Mouse (Mus musculus) heart, postnatal 0 days (tissue): ENCODE data around the gene Guk1. TPM values are rescaled to one million over a fixed set of nuclear protein-coding genes. Genes with fewer than 3 reads are reported as not detected.
A peak's percentile ranks its signal among the peaks of the same experiment; 100 is the strongest.

Experiments
- ATAC-seq: fragments of 200-750 bp; cut with Nextera tagmentation; 2 replicates; pipeline ENCODE4 v1.8.0; 2017; ENCODE audit warnings: low read depth, moderate number of reproducible peaks, moderate library complexity; ENCODE audit not compliant: insufficient read depth
- DNase-seq: peaks from one replicate; pipeline ENCODE4 v3.0.0-alpha.2; 2016; ENCODE audit warnings: low spot score
- H3K27ac ChIP-seq: fragments of 300-500 bp; sonication (generic); 2 replicates; pipeline ENCODE4 v1.5.1; 2014; ENCODE audit warnings: low read depth, mild to moderate bottlenecking
- H3K27me3 ChIP-seq: fragments of 300-500 bp; sonication (generic); 2 replicates; pipeline ENCODE4 v1.6.1; 2014; ENCODE audit warnings: low read length, mixed read lengths; ENCODE audit not compliant: control insufficient read depth, insufficient read depth
- H3K36me3 ChIP-seq: fragments of 300-500 bp; sonication (generic); replicated peaks from 2 replicates; pipeline ENCODE4 v1.6.1; 2014; ENCODE audit warnings: low read length, mixed read lengths; ENCODE audit not compliant: control insufficient read depth, insufficient read depth
- H3K4me1 ChIP-seq: fragments of 300-500 bp; sonication (generic); 2 replicates; pipeline ENCODE4 v1.6.1; 2014; ENCODE audit warnings: antibody characterized with exemption; ENCODE audit not compliant: control insufficient read depth, insufficient read depth
- H3K4me2 ChIP-seq: fragments of 300-500 bp; sonication (generic); 2 replicates; pipeline ENCODE4 v1.6.1; 2014; ENCODE audit warnings: low read depth, mild to moderate bottlenecking, low read length, moderate library complexity
- H3K4me3 ChIP-seq: fragments of 300-500 bp; sonication (generic); 2 replicates; pipeline ENCODE4 v1.5.1; 2014; ENCODE audit warnings: low read depth, low read length
- H3K9ac ChIP-seq: fragments of 300-500 bp; sonication (generic); replicated peaks from 2 replicates; pipeline ENCODE4 v1.6.1; 2014; ENCODE audit warnings: low read depth, low read length, mixed read lengths
- H3K9me3 ChIP-seq: fragments of 300-500 bp; sonication (generic); replicated peaks from 2 replicates; pipeline ENCODE4 v1.6.1; 2016; ENCODE audit warnings: low read length; ENCODE audit not compliant: control insufficient read depth
- CTCF ChIP-seq: IDR thresholded peaks from 2 replicates; pipeline ENCODE4 v1.5.1; 2016; ENCODE audit warnings: antibody characterized with exemption, control low read depth, low read depth
- EP300 ChIP-seq: IDR thresholded peaks from 2 replicates; pipeline ENCODE4 v1.6.1; 2016; ENCODE audit warnings: antibody characterized with exemption, low read depth
- WGBS: fragments of 180-500 bp; shearing (Covaris S2); extraction: QIAGEN DNeasy Blood & Tissue Kit; methylation state at CpG from one replicate; pipeline ENCODE4 v1.1.7; 2014; 5-methylcytosine and 5-hydroxymethylcytosine counted together
- polyA plus RNA-seq: library from polyadenylated mRNA; unstranded; fragments of >200 nt; fragmentation: Nextera tagmentation; extraction: Ambion mirVana; gene quantifications from 2 replicates; pipeline ENCODE4 v1.2.1, GENCODE M21; 2015
- total RNA-seq: library from RNA; depleted of rRNA; stranded (reverse); fragments of >200 nt; gene quantifications from 2 replicates; pipeline ENCODE4 v1.2.3, GENCODE M21; 2014; ENCODE audit warnings: low replicate concordance

The Guk1 gene
- total and polyA plus RNA-seq, 2 experiments from 2014 or later: 60.3 to 138 TPM

- H3K27ac ChIP-seq: no peak overlapping the region
- DNase-seq (no peak), ATAC-seq (no peak; the same call in 1 of the 2 replicates)
- no peaks in the 10 kb centered on the region for H3K9me3 ChIP-seq
- no peak overlapping the region for H3K4me3 ChIP-seq
- TF ChIP-seq CTCF: no peak
- no peak for TF ChIP-seq EP300
- peaks cover 10% of the 10 kb centered on the region for H3K27me3 ChIP-seq
- no peak overlapping the region for H3K4me2 ChIP-seq
- WGBS: 48% methylated on average over 3 of the region's 3 CpGs
- no peaks in the 10 kb centered on the region for H3K4me1 ChIP-seq
- H3K36me3 ChIP-seq: no peaks in the 10 kb centered on the region
- no peak overlapping the region for H3K9ac ChIP-seq
These were observed 22.2 kb downstream of the Guk1 start for GRCm38 (mm10) chr11:59169807-59170206.

- H3K9ac ChIP-seq: no peak overlapping the region
- peaks cover 21% of the 10 kb centered on the region for H3K4me1 ChIP-seq
- DNase-seq (no peak), ATAC-seq (no peak)
- H3K4me3 ChIP-seq: no peak overlapping the region
- 47% methylated on average over 2 of the region's 2 CpGs for WGBS
- TF ChIP-seq EP300: no peak
- no peak for TF ChIP-seq CTCF
- no peak overlapping the region for H3K27ac ChIP-seq
- H3K27me3 ChIP-seq: no peaks in the 10 kb centered on the region
- no peaks in the 10 kb centered on the region for H3K36me3 ChIP-seq
- H3K4me2 ChIP-seq: no peak overlapping the region
- H3K9me3 ChIP-seq: no peaks in the 10 kb centered on the region
These were observed 26.3 kb downstream of the Guk1 start for GRCm38 (mm10) chr11:59165616-59166241.

- Histone ChIP-seq H3K4me1 (peaks cover 21% of the 10 kb centered on the region), H3K4me3 (peak overlapping the region; percentile 69; the same call in 1 of the 2 replicates), H3K9ac (no peak overlapping the region), H3K36me3 (0 out of 2 replicates have a peak, but pooled peaks cover 3% of the 10 kb centered on the region), H3K27ac (peak overlapping the region; percentile 100), H3K27me3 (no peaks in the 10 kb centered on the region), H3K9me3 (no peaks in the 10 kb centered on the region), H3K4me2 (peak overlapping the region; percentile 55; the same call in 1 of the 2 replicates)
- ATAC-seq (no peak), DNase-seq (no peak)
- TF ChIP-seq CTCF: no peak
- TF ChIP-seq EP300: no peak
- WGBS: 48% methylated on average over 9 of the region's 9 CpGs
These were observed 27.6 kb downstream of the Guk1 start for GRCm38 (mm10) chr11:59164384-59164783.

- 2% methylated on average over 68 of the region's 68 CpGs for WGBS
These were observed 28.5 kb downstream of the Guk1 start, which contains the start of gene Iba57 for GRCm38 (mm10) chr11:59163255-59164236. Iba57 (minus strand) TSS chr11:59163739.

GRCm38 (mm10) chr11:59162443-59163254, 29.4 kb downstream of the Guk1 start:
- Histone ChIP-seq H3K4me3 (peak overlapping the region; percentile 69), H3K27me3 (no peaks in the 10 kb centered on the region), H3K9ac (0 out of 2 replicates have a peak overlapping the region, but pooled peaks have one; percentile 59), H3K36me3 (peaks cover 11% of the 10 kb centered on the region), H3K9me3 (no peaks in the 10 kb centered on the region), H3K4me2 (peak overlapping the region; percentile 55), H3K27ac (peak overlapping the region; percentile 100), H3K4me1 (peaks cover 21% of the 10 kb centered on the region)
- DNase-seq (peak; percentile 28), ATAC-seq (no peak; the same call in 1 of the 2 replicates)
- WGBS: 48% methylated on average over 9 of the region's 9 CpGs
- TF ChIP-seq CTCF (no peak), EP300 (no peak)

More at GRCm38 (mm10) chr11:59163255-59164236, 28.5 kb downstream of the Guk1 start, which contains the start of gene Iba57:
- Histone ChIP-seq H3K9me3 (no peaks in the 10 kb centered on the region), H3K4me3 (peak within 1 kb of the TSS; percentile 69), H3K27ac (peak within 1 kb of the TSS; percentile 100), H3K4me2 (peak within 1 kb of the TSS; percentile 55), H3K4me1 (peaks cover 21% of the 10 kb centered on the region), H3K9ac (peak within 1 kb of the TSS; percentile 59), H3K27me3 (no peaks in the 10 kb centered on the region), H3K36me3 (0 out of 2 replicates have a peak, but pooled peaks cover 3% of the 10 kb centered on the region)
- peak; percentile 14; the same call in 1 of the 2 replicates for TF ChIP-seq CTCF
- TF ChIP-seq EP300: peak; percentile 49; the same call in 1 of the 2 replicates
- DNase-seq (peak; percentile 98), ATAC-seq (peak; percentile 95)
